23 mouse cellular contexts compared by ENCODE assay signal in the genomic region with DNA sequence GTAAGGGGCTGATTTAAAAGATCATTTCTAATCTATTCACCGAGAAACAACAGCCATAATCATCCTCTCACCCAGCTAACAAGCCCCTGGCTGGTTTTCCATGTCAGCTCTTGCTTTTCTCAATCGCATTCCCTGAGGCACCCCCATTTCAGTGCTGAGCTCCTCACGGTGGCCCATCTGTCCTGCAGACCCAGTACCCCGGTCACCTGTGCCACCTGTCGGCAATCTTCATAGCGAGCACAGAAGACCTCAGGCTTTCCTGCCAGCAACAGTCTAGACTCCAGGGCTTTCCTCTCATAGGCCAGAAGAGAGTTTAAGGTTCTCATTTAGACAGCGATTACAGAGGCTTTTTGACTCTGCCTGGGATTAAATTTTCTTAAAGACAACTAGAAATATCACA.
DNase-seq lines count a peak whose midpoint lies in the region; TF ChIP-seq lines count a peak whose summit lies in the region.
"Had no signal": no experiment of that assay in that cellular context is flagged by ENCODE, and none has a peak within 500 bp of the region (broad histone marks: within the 10 kb centered on the region; RNA-seq: fewer than 3 reads in every experiment).

No protein-coding gene starts in this region.

- peak overlapping the region; percentile 68 for H3K27ac ChIP-seq in layer of hippocampus, adult 2 months
- H3K27ac ChIP-seq: embryonic facial prominence, embryonic 12.5 days; heart, adult 2 months; heart, embryonic 13.5 days; hindbrain, embryonic 14.5 days; limb, embryonic 10.5 days; limb, embryonic 15.5 days; liver, embryonic 15.5 days; lung, embryonic 15.5 days; midbrain, embryonic 10.5 days; neural tube, embryonic 13.5 days had no signal

- no peak overlapping the region for H3K4me3 ChIP-seq in layer of hippocampus, adult 2 months
- H3K4me3 ChIP-seq: embryonic facial prominence, embryonic 12.5 days; heart, adult 2 months; heart, embryonic 13.5 days; limb, embryonic 10.5 days; limb, embryonic 15.5 days; liver, embryonic 15.5 days; lung, embryonic 15.5 days; midbrain, embryonic 10.5 days; myocyte; neural tube, embryonic 13.5 days had no signal

- TF ChIP-seq CTCF in layer of hippocampus, adult 2 months (conservative IDR thresholded peaks at IDR 0.05) = no peak

- no peak for DNase-seq in layer of hippocampus, adult 2 months (ENCODE audit: low spot score in 2 of 2)
- no peak for DNase-seq in layer of hippocampus, adult 8-10 months (ENCODE audit: low spot score in 2 of 2)
- DNase-seq in cerebellum, adult 11-12 months = peak; percentile 48
- DNase-seq in cerebellum, adult 9-11 months = peak; percentile 53
- DNase-seq in neural tube, embryonic 10.5 days (ENCODE audit: extremely low spot score, low spot score) = no peak
- no peak for DNase-seq in right cerebral cortex, adult 2 months (ENCODE audit: low spot score in 2 of 2)
- DNase-seq in spleen, postnatal 10 days (ENCODE audit: low spot score in 2 of 2) = no peak
- DNase-seq: adrenal gland, postnatal 14 days; embryo, embryonic 11 days; heart, postnatal 10 days; kidney, adult 11 months; kidney, postnatal 25 days had no signal

Comparison
In these comparisons a context has a peak if more than half of its experiments do, and no peak if none do; other contexts are left out.
1. DNase-seq: peak in cerebellum, adult 11-12 months (single experiment) and cerebellum, adult 9-11 months (single experiment); none in layer of hippocampus, adult 2 months (0 of 2), layer of hippocampus, adult 8-10 months (0 of 2), neural tube, embryonic 10.5 days (single experiment), right cerebral cortex, adult 2 months (0 of 2) and spleen, postnatal 10 days (0 of 2).